Mouse (Mus musculus): ENCODE data around the gene Prpf40b. TPM values are rescaled to one million over a fixed set of nuclear protein-coding genes. Genes with fewer than 3 reads are reported as not detected.

Prpf40b gene
- polyA plus RNA-seq, 1 experiment from 2014 or later = 114 TPM

Other genes starting within 250 kb of the Prpf40b start
- gene Prph, start 239.9 kb upstream of the Prpf40b start, polyA plus RNA-seq (2015; fragmentation: Nextera tagmentation; extraction: Ambion mirVana) = 52.8 and 81.8 TPM in 2 replicates
- 5.6 and 8.7 TPM in 2 replicates for gene Troap, start 220.5 kb upstream of the Prpf40b start, polyA plus RNA-seq (2015; fragmentation: Nextera tagmentation; extraction: Ambion mirVana)
- 4.0 and 5.7 TPM in 2 replicates for gene C1ql4, start 207.3 kb upstream of the Prpf40b start, polyA plus RNA-seq (2015; fragmentation: Nextera tagmentation; extraction: Ambion mirVana)
- 0.92 and 1.1 TPM in 2 replicates for gene Dnajc22, start 201.9 kb upstream of the Prpf40b start, polyA plus RNA-seq (2015; fragmentation: Nextera tagmentation; extraction: Ambion mirVana)
- gene Spats2, start 169.2 kb upstream of the Prpf40b start, polyA plus RNA-seq (2015; fragmentation: Nextera tagmentation; extraction: Ambion mirVana) = 23.8 and 28.8 TPM in 2 replicates
- 1.1 TPM in 2 replicates for gene Kcnh3, start 70.2 kb upstream of the Prpf40b start, polyA plus RNA-seq (2015; fragmentation: Nextera tagmentation; extraction: Ambion mirVana)
- gene Mcrs1, start 43.1 kb upstream of the Prpf40b start, polyA plus RNA-seq (2015; fragmentation: Nextera tagmentation; extraction: Ambion mirVana) = 204 and 215 TPM in 2 replicates
- gene Fam186b, start 801 bp downstream of the Prpf40b start, polyA plus RNA-seq (2015; fragmentation: Nextera tagmentation; extraction: Ambion mirVana) = 0.85 and 1.2 TPM in 2 replicates
- 7.4 and 9.7 TPM in 2 replicates for gene Fmnl3, start 75.4 kb downstream of the Prpf40b start, polyA plus RNA-seq (2015; fragmentation: Nextera tagmentation; extraction: Ambion mirVana)
- gene Tmbim6, start 97.8 kb downstream of the Prpf40b start, polyA plus RNA-seq (2015; fragmentation: Nextera tagmentation; extraction: Ambion mirVana) = 346 and 350 TPM in 2 replicates
- gene Nckap5l, start 162.7 kb downstream of the Prpf40b start, polyA plus RNA-seq (2015; fragmentation: Nextera tagmentation; extraction: Ambion mirVana) = 11.6 and 17.7 TPM in 2 replicates
- 16.8 and 17.7 TPM in 2 replicates for gene Bcdin3d, start 179.6 kb downstream of the Prpf40b start, polyA plus RNA-seq (2015; fragmentation: Nextera tagmentation; extraction: Ambion mirVana)
- 58.2 and 66.8 TPM in 2 replicates for gene Faim2, start 233.1 kb downstream of the Prpf40b start, polyA plus RNA-seq (2015; fragmentation: Nextera tagmentation; extraction: Ambion mirVana)

Data from hindbrain, embryonic 16.5 days (tissue).